Mouse (Mus musculus) heart, postnatal 36 days (tissue): ENCODE results near the gene Timm13. TPM values are rescaled to one million over a fixed set of nuclear protein-coding genes. Genes with fewer than 3 reads are reported as not detected.

Experiments used
- DNase-seq, 2 experiments: peaks; one replicate each; pipeline ENCODE4 v3.0.0; 2021 to 2022
- intact Hi-C: fragments of 180-260 bp; cut with DNase I; formaldehyde crosslinking; loops from one replicate; pipeline ENCODE4 v1.15.1; 2025
- total RNA-seq, 2 experiments: library from RNA; stranded (reverse); gene quantifications; 2 replicates each; pipeline ENCODE4 v1.2.3; 2021

Gene Timm13
- total RNA-seq, 2 experiments from 2014 or later = 129 to 145 TPM

DNA sequence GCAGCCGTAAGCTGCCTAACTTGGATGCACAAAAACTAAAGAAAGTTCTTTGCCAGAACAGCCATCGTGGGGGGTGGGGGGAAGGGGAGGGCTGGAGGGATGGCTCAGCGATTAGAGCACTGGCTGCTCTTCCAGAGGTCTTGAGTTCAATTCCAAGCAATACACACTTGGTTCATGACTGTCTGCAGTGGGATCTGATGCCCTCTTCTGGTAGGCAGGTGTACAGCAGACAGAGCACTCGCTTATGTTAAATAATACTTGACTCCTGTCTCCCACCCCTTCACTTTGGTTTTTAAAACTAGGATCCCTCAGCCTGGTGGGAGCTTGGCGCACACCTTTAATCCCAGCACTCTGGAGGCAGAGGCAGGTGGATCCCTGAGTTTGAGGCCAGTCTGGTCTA lies 24.7 kb downstream of the Timm13 start:
- peak; percentile 56 to 64 for DNase-seq
- intact Hi-C loops = loop anchor here (1.0 kb wide), 1 partner anchor 129 kb away; no protein-coding TSS in a partner anchor

DNA sequence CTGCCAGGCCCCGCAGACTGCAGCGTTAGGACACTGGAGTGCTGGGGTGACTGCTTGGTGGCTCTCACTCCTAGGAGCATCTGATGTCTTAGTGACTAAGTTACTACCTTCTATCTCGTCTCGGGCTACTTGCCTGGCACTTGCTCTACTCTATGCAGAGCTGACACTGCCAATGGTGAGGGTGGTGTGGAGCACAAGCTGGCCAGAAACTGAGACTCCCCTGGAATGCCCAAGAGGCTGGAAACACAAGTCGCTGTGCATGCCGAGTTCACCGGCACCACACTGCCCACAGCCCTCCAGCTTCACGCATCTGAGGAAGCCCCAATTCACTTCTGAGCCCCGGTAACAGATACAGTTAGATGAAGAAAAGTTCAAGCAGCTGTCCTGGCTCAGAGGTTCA lies 26.7 kb downstream of the Timm13 start:
- intact Hi-C loops = no loop called here
- no peak for DNase-seq

DNA sequence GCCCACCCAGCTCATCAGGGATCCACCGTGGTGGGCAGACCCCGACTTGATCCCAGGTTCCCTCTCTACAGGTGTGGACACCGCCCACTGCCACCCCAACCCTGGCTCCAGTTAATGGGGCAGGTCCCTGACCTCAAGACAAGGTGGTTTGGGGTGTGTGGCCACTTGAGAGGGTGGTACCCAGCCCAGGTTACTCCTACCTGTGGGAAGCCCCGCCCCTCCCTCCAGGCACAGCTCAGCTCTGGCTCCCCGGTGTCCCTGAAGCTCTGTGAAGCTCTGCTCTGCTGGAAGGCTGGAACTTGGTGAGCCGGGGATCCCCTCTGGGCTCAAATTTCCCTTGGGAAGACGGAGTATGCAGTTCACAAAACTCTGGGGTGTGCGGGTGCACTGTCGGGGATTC lies 29.2 kb downstream of the Timm13 start, which contains the start of gene Tmprss9:
TSS of gene Tmprss9 (plus strand) at position 268 of the 400 bp plus-strand sequence.
- intact Hi-C loops = no loop called here
- DNase-seq = no peak

GRCm38 (mm10) chr10:80870993-80871392 lies 29.8 kb downstream of the Timm13 start:
- no peak for DNase-seq
- intact Hi-C loops = no loop called here

- DNase-seq = no peak
- intact Hi-C loops = no loop called here
Observed at GRCm38 (mm10) chr10:80864446-80864845, 36.3 kb downstream of the Timm13 start.

DNA sequence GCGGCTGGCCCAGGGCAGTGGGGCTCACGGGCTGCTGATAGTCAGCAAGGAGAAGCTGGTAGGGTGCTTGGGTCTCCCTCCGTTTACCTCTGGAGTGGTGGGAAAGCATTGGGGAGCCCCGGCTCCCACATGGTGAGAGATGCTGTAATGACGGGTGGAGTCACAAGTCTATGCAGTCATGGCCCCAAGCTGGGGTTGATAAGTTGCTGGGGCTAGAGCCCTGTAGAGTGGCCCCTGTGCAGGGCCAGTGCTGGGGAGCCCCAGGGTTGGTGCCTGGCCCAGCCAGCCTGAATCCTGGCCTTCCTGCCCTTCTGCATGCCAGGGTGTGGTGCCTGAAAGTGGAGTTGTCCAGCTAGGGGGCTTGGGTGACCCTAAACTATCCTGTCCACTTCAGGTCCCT lies 38.5 kb downstream of the Timm13 start:
- DNase-seq = no peak
- intact Hi-C loops = no loop called here

DNA sequence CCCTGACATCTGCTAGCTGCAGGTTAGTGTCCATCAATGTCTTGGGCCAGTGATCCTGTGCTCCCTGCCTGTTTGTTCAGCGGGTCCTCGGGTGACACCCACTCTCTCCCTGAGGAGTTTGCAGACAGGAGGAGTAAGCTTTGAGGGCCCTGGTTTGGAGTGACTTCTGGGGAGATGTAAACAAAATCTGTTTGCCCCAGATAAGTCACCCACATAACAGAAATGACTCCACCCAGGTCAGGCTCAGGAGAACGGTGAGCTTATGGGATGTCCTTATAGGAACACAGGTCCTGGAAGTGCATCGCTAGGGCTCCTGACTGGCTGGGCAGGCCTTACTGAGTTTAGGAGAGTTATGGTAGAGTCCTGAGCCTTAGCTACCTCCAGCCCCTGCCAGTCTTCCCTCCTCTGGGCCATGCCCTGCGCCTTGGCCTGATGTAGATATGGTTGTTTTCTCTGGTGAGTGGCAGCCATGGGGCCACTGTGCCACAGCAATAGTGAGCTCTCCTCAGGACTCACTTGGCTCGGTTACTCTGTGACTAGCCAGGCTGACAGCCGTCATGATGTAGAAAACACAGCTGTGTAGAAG lies 42.3 kb downstream of the Timm13 start:
- DNase-seq = no peak
- intact Hi-C loops = no loop called here

- intact Hi-C loops = no loop called here
- no peak for DNase-seq
Observed at GRCm38 (mm10) chr10:80857848-80858247, 42.9 kb downstream of the Timm13 start.

DNA sequence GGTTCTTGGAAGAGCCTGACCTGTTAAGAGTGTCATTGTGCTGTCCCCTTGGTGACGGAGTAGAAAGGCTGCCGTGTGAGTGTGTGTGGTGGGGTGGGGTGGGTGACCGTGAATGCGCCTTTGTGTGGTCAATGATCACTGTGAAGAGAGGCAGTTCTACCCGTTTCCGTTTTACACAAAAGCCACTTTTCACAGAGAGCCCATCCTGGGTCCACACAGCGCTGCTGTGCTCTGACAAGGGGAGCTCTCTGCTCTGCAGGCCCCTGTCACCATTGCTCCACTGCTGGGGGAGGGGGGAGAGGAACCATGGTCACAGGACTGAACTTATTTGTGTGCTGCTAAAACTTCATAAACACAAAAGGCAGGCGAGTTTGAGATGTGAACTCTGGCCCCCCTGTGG lies 43.4 kb downstream of the Timm13 start:
- intact Hi-C loops = no loop called here
- DNase-seq = no peak

DNA sequence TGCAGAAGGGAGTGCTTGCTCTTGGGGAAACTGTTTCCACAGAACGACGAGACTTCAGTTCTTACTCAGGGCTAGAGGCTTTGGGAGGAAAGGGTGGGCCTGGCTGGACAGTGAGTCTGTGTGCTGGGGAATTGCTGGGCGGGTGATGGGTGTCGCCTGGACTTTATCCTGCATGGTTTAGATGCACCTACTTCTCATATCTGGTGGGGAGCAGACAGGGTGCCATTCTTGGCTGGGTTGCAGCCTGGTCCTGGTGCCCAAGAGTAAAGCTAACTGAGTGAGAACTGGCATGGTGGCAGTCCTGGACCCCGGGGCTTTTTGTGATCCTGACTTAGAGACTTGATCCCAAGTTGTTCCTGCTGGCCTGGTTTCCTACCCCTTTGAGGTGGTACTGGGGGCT lies 43.9 kb downstream of the Timm13 start:
- DNase-seq = no peak
- intact Hi-C loops = no loop called here

GRCm38 (mm10) chr10:80856267-80856666 lies 44.5 kb downstream of the Timm13 start:
- peak in 1 of 2 experiments; percentile 18 for DNase-seq
- intact Hi-C loops = no loop called here

DNA sequence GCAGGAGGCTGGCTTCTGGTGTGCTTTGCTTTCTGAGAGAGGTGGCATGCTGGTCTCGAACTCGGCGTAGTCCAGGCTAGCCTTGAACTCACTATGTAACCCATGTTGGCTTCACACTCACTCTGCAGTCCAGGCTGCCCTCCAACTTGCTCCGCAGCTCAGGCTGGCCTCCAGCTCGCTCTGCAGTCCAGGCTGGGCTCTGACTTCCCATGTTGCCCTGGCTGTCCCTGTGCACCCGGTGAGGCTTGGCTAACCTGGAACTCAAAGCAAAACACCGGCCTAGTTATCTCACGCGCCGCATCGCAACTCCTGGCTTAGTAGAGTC lies 45.1 kb downstream of the Timm13 start:
- intact Hi-C loops = no loop called here

DNA sequence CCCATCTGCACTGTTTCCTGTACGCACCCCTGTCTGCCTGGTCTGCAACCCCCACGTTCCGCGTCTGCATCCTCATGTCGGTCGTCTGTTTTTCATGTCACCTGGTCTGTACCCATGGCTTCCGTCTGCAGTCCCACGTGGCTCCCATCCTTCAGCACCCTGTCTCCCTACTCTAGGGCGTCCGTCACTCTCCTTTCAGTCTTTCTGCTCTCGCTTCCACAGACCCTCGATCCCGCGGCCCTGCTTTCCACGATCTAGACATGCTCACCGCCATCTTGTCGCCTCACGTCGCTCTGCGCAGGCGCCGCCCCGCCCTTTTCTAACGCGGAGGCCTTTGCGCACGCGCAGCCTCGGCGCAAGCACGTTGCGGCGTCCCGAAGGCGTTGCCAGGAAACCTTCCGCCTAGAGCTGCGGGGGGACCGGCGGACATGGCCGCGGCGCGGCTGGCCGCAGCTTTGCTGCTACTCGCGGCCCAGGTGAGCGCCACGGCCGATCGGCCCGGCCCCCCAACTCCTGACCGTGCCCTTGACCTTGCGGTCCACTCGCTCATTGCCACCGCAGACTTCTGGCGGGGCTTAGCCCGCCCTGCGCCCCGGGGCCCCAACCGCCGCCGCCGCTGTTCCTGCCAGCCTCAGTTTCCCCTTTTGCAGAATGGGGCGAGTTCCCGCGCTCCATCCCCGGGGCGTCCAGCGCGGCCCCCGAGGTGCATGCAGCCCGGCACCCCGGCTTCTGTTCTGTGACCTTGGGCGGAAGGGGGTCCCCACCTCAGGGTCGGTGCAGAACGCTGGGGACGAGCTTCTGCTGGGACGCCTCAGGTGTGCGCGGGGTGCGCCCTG lies 45.6 kb downstream of the Timm13 start, which contains the start of the genes Lsm7 and Sppl2b:
TSS of gene Lsm7 (minus strand) at position 297 of the 836 bp plus-strand sequence.
TSS of gene Sppl2b (plus strand) at position 363 of the 836 bp plus-strand sequence.
- DNase-seq = peak; percentile 99
- intact Hi-C loops = no loop called here

More for the DNA sequence above, 45.1 kb downstream of the Timm13 start:
- no peak for DNase-seq

Other genes starting within 250 kb of the Timm13 start
- gene Btbd2, start 243.9 kb downstream of the Timm13 start, total RNA-seq = 10 to 100 TPM; 45.5 to 46.8 TPM
- gene Mknk2, start 222.9 kb downstream of the Timm13 start, total RNA-seq = 100 to 1,000 TPM; 223 to 233 TPM
- gene Mob3a, start 199.0 kb downstream of the Timm13 start, total RNA-seq = 1 to 10 TPM; 5.3 to 6.7 TPM
- gene Izumo4, start 198.8 kb downstream of the Timm13 start, total RNA-seq = 1 to 10 TPM; 2.5 to 2.9 TPM
- 10 to 100 TPM; 35.1 to 43.5 TPM for gene Ap3d1, start 158.7 kb downstream of the Timm13 start, total RNA-seq
- gene Dot1l, start 145.8 kb downstream of the Timm13 start, total RNA-seq = 10 to 100 TPM; 22.5 to 27.0 TPM
- gene Sf3a2, start 102.8 kb downstream of the Timm13 start, total RNA-seq = 10 to 100 TPM; 29.5 to 29.7 TPM
- gene Plekhj1, start 102.3 kb downstream of the Timm13 start, total RNA-seq = 10 to 100 TPM; 29.3 to 31.3 TPM
- gene Amh, start 95.7 kb downstream of the Timm13 start, total RNA-seq = under 1 TPM; 0.22 to 0.53 TPM
- under 1 TPM in 1 of 2 experiments, not detected in 1; 0.46 TPM for gene Jsrp1, start 87.5 kb downstream of the Timm13 start, total RNA-seq
- 100 to 1,000 TPM; 850 to 884 TPM for gene Oaz1, start 74.3 kb downstream of the Timm13 start, total RNA-seq
- gene Lingo3, start 56.9 kb downstream of the Timm13 start, total RNA-seq = 1 to 10 TPM; 6.4 to 8.9 TPM
- gene Lsm7, start 45.8 kb downstream of the Timm13 start, total RNA-seq = 10 to 100 TPM; 19.6 to 25.4 TPM
- 10 to 100 TPM; 15.6 to 19.1 TPM for gene Sppl2b, start 45.7 kb downstream of the Timm13 start, total RNA-seq
- gene Tmprss9, start 29.1 kb downstream of the Timm13 start, total RNA-seq = not detected
- 1 to 10 TPM; 3.6 to 4.9 TPM for gene Lmnb2, start 17.3 kb upstream of the Timm13 start, total RNA-seq
- gene Gadd45b, start 29.1 kb upstream of the Timm13 start, total RNA-seq = 10 to 100 TPM; 11.0 to 18.7 TPM
- under 1 TPM; 0.22 to 0.67 TPM for gene Gng7, start 114.0 kb upstream of the Timm13 start, total RNA-seq
- not detected for gene Diras1, start 124.7 kb upstream of the Timm13 start, total RNA-seq
- 10 to 100 TPM; 14.5 to 14.6 TPM for gene Slc39a3, start 136.5 kb upstream of the Timm13 start, total RNA-seq
- gene Sgta, start 159.2 kb upstream of the Timm13 start, total RNA-seq = 10 to 100 TPM; 96.1 to 99.9 TPM
- gene Thop1, start 169.1 kb upstream of the Timm13 start, total RNA-seq = 10 to 100 TPM; 11.9 to 13.1 TPM
- gene Creb3l3, start 197.9 kb upstream of the Timm13 start, total RNA-seq = 1 to 10 TPM in 1 of 2 experiments, under 1 TPM in 1; 0.95 to 1.1 TPM
- gene Map2k2, start 204.9 kb upstream of the Timm13 start, total RNA-seq = 100 to 1,000 TPM; 113 to 125 TPM
- gene Zbtb7a, start 234.3 kb upstream of the Timm13 start, total RNA-seq = 10 to 100 TPM; 37.9 to 39.5 TPM